Comparison of ENCODE assay signal across 10 mouse cellular contexts in genomic region chr6:122519384-122519783, GRCm38 (mm10). TPM values are rescaled to one million over a fixed set of nuclear protein-coding genes. Genes with fewer than 3 reads are reported as not detected.
A peak's percentile ranks its signal among the peaks of the same experiment; 100 is the strongest.
DNase-seq lines count a peak whose midpoint lies in the region; ATAC-seq and TF ChIP-seq lines count a peak whose summit lies in the region.
"Had no signal": no experiment of that assay in that cellular context is flagged by ENCODE, and none has a peak within 500 bp of the region (broad histone marks: within the 10 kb centered on the region; RNA-seq: fewer than 3 reads in every experiment).

No protein-coding gene starts in this region.

- in situ Hi-C loops in ES-E14 (cut with MboI; ENCODE audit: low sequenced_read_pairs in 2 of 2, unreplicated experiment in 2 of 2): no loop called here

- H3K4me1 ChIP-seq in forebrain, postnatal 0 days (ENCODE audit: insufficient read depth): no peaks in the 10 kb centered on the region
- no peaks in the 10 kb centered on the region for H3K4me1 ChIP-seq in forebrain, embryonic 10.5 days
- peaks cover 4 to 11% of the 10 kb centered on the region in 2 experiments; a peak in 2 of 4 replicates for H3K4me1 ChIP-seq in ES-E14 (ENCODE audit: control insufficient read depth in 2 of 2, insufficient read depth in 2 of 2, low read length in 2 of 2, poor library complexity in 1 of 2)
- H3K4me1 ChIP-seq: heart, embryonic 13.5 days had no signal

- intact Hi-C loops in left cerebral cortex, postnatal 25 days (cut with DNase I): loop anchor here (1.0 kb wide), 1 partner anchor 119 kb away; no protein-coding TSS in a partner anchor
- intact Hi-C loops in left cerebral cortex, postnatal 36 days (cut with DNase I): no loop called here
- intact Hi-C loops in gastrocnemius, postnatal 36 days (cut with DNase I): no loop called here

- H3K4me2 ChIP-seq in forebrain, postnatal 0 days (ENCODE audit: low read depth): no peak overlapping the region
- H3K4me2 ChIP-seq: heart, embryonic 13.5 days had no signal

- no peak overlapping the region for H3K9ac ChIP-seq in forebrain, postnatal 0 days
- no peak overlapping the region for H3K9ac ChIP-seq in ES-E14 (ENCODE audit: insufficient read depth, low read depth, low read length, poor library complexity, severe bottlenecking)
- H3K9ac ChIP-seq: heart, embryonic 13.5 days had no signal

- WGBS in forebrain, postnatal 0 days: 17% methylated on average over 2 of the region's 2 CpGs
- 57% methylated on average over 2 of the region's 2 CpGs for WGBS in forebrain, embryonic 10.5 days

- peak; percentile 79 for TF ChIP-seq CTCF in forebrain, postnatal 0 days (IDR thresholded peaks at IDR 0.05; ENCODE audit: low read depth)

- ATAC-seq in forebrain, postnatal 0 days: peak; percentile 50; the same call in 1 of the 2 replicates

- H3K4me3 ChIP-seq in forebrain, postnatal 0 days (ENCODE audit: low read depth, low read length): no peak overlapping the region
- H3K4me3 ChIP-seq in forebrain, embryonic 10.5 days: no peak overlapping the region
- no peak overlapping the region for H3K4me3 ChIP-seq in ES-E14 (ENCODE audit: insufficient read depth in 1 of 2, low read depth in 1 of 2, low read length in 2 of 2, poor library complexity in 1 of 2, severe bottlenecking in 1 of 2)
- H3K4me3 ChIP-seq: heart, embryonic 13.5 days had no signal

- no peaks in the 10 kb centered on the region for H3K36me3 ChIP-seq in forebrain, postnatal 0 days (ENCODE audit: insufficient read depth)
- H3K36me3 ChIP-seq in forebrain, embryonic 10.5 days (replicated peaks): no peaks in the 10 kb centered on the region
- H3K36me3 ChIP-seq in ES-E14 (ENCODE audit: control insufficient read depth, insufficient read depth, low read length, poor library complexity, severe bottlenecking): no peaks in the 10 kb centered on the region
- H3K36me3 ChIP-seq: heart, embryonic 13.5 days had no signal

- peak; percentile 70 for DNase-seq in forebrain, postnatal 0 days
- DNase-seq in forebrain, embryonic 10.5 days (ENCODE audit: extremely low spot score, low spot score): no peak
- peak; percentile 26 to 43 for DNase-seq in left cerebral cortex, postnatal 25 days (ENCODE audit: low spot score in 2 of 2)
- no peak for DNase-seq in left cerebral cortex, postnatal 36 days (ENCODE audit: low spot score in 2 of 2)
- DNase-seq in ES-E14 (ENCODE audit: low read depth, low spot score): no peak
- peak; percentile 54 for DNase-seq in induced T-regulatory cell, adult 2 months (ENCODE audit: low read depth)
- DNase-seq in gastrocnemius, postnatal 36 days: no peak
- no peak for DNase-seq in left cerebral cortex, adult 11 months (ENCODE audit: low spot score)

- no peaks in the 10 kb centered on the region for H3K27me3 ChIP-seq in forebrain, postnatal 0 days (ENCODE audit: insufficient read depth, low read length)
- no peaks in the 10 kb centered on the region for H3K27me3 ChIP-seq in forebrain, embryonic 10.5 days (ENCODE audit: poor library complexity, severe bottlenecking)
- H3K27me3 ChIP-seq: heart, embryonic 13.5 days had no signal

- H3K27ac ChIP-seq in forebrain, postnatal 0 days (ENCODE audit: low read depth, low read length): no peak overlapping the region
- no peak overlapping the region for H3K27ac ChIP-seq in forebrain, embryonic 10.5 days
- H3K27ac ChIP-seq in ES-E14 (ENCODE audit: insufficient read depth, low read depth, low read length, poor library complexity, severe bottlenecking): no peak overlapping the region
- H3K27ac ChIP-seq: heart, embryonic 13.5 days had no signal

- no peaks in the 10 kb centered on the region for H3K9me3 ChIP-seq in forebrain, postnatal 0 days (ENCODE audit: low read length)
- no peaks in the 10 kb centered on the region for H3K9me3 ChIP-seq in forebrain, embryonic 10.5 days
- no peaks in the 10 kb centered on the region for H3K9me3 ChIP-seq in ES-E14 (ENCODE audit: control insufficient read depth, insufficient read depth, low read depth, low read length)
- H3K9me3 ChIP-seq: heart, embryonic 13.5 days had no signal

TF ChIP-seq in ES-E14, 5 proteins besides CTCF, POLR2A, EP300 and RAD21:
- TF ChIP-seq HCFC1 (IDR thresholded peaks at IDR 0.05; ENCODE audit: borderline replicate concordance, insufficient read depth, low read length) (no peak), ZC3H11A (IDR thresholded peaks at IDR 0.05; ENCODE audit: borderline replicate concordance, low read depth, low read length) (peak; percentile 17; the same call in 1 of the 2 replicates)

RNA-seq across cellular contexts. Expression of gene Mfap5, which starts 13.7 kb away (rescaled TPM):
- total RNA-seq in forebrain, postnatal 0 days (2014; rRNA removed): 3.5 and 3.6 TPM in 2 replicates
- 3.8 and 5.5 TPM in 2 replicates for polyA plus RNA-seq in forebrain, postnatal 0 days (2015; fragmentation: Nextera tagmentation; extraction: Ambion mirVana)
- 0.12 and 0.42 TPM in 2 replicates for polyA plus RNA-seq in forebrain, embryonic 10.5 days (2016; fragmentation: Nextera tagmentation; extraction: Ambion mirVana)
- 1 to 10 TPM in 1 of 2 experiments, under 1 TPM in 1; 0.32 to 1.2 TPM for total RNA-seq in left cerebral cortex, postnatal 25 days (2021)
- not detected for total RNA-seq in left cerebral cortex, postnatal 36 days (2021)
- 7.1 and 8.7 TPM in 2 replicates for total RNA-seq in ES-E14 (2012; rRNA removed)
- total RNA-seq in gastrocnemius, postnatal 36 days (2021): 10 to 100 TPM; 36.4 to 38.2 TPM

RNA-seq across cellular contexts. Expression of gene Rimklb, which starts 20.8 kb away (rescaled TPM):
- 159 and 160 TPM in 2 replicates for total RNA-seq in forebrain, postnatal 0 days (2014; rRNA removed)
- 86.6 and 104 TPM in 2 replicates for polyA plus RNA-seq in forebrain, postnatal 0 days (2015; fragmentation: Nextera tagmentation; extraction: Ambion mirVana)
- 43.0 and 44.4 TPM in 2 replicates for polyA plus RNA-seq in forebrain, embryonic 10.5 days (2016; fragmentation: Nextera tagmentation; extraction: Ambion mirVana)
- total RNA-seq in left cerebral cortex, postnatal 25 days (2021): 10 to 100 TPM; 84.1 to 91.8 TPM
- total RNA-seq in left cerebral cortex, postnatal 36 days (2021): 10 to 100 TPM; 73.0 to 92.4 TPM
- total RNA-seq in ES-E14 (2012; rRNA removed): 36.3 and 54.4 TPM in 2 replicates
- under 1 TPM in 1 of 2 experiments, not detected in 1; 0.79 TPM for total RNA-seq in gastrocnemius, postnatal 36 days (2021)

RNA-seq across cellular contexts. Expression of gene Aicda, which starts 34.2 kb away (rescaled TPM):
- total RNA-seq in forebrain, postnatal 0 days (2014; rRNA removed): 0.31 and 3.1 TPM in 2 replicates
- 0.29 and 1.3 TPM in 2 replicates for polyA plus RNA-seq in forebrain, postnatal 0 days (2015; fragmentation: Nextera tagmentation; extraction: Ambion mirVana)
- not detected in 2 replicates for polyA plus RNA-seq in forebrain, embryonic 10.5 days (2016; fragmentation: Nextera tagmentation; extraction: Ambion mirVana)
- not detected for total RNA-seq in left cerebral cortex, postnatal 25 days (2021)
- not detected for total RNA-seq in left cerebral cortex, postnatal 36 days (2021)
- total RNA-seq in ES-E14 (2012; rRNA removed): 0.32 and 0.76 TPM in 2 replicates
- not detected for total RNA-seq in gastrocnemius, postnatal 36 days (2021)
- polyA plus RNA-seq: heart, embryonic 13.5 days; lung, embryonic 16.5 days had no signal

Comparison
In these comparisons a context has a peak if more than half of its experiments do, and no peak if none do; other contexts are left out.
1. DNase-seq: peak in forebrain, postnatal 0 days (single experiment), left cerebral cortex, postnatal 25 days (2 of 2) and induced T-regulatory cell, adult 2 months (single experiment); none in forebrain, embryonic 10.5 days (single experiment), left cerebral cortex, postnatal 36 days (0 of 2), ES-E14 (single experiment), gastrocnemius, postnatal 36 days (0 of 2) and left cerebral cortex, adult 11 months (single experiment).
2. RNA of gene Rimklb, which starts 20.8 kb away (total RNA-seq): 159 to 160 TPM in forebrain, postnatal 0 days, 73.0 to 92.4 TPM in left cerebral cortex, postnatal 36 days, 84.1 to 91.8 TPM in left cerebral cortex, postnatal 25 days and 36.3 to 54.4 TPM in ES-E14; 0.79 TPM in gastrocnemius, postnatal 36 days; every median in the first group is over 10 times any median in the second.